Mouse (Mus musculus) midbrain, embryonic 12.5 days (tissue): ENCODE results near the gene Gm44511. TPM values are rescaled to one million over a fixed set of nuclear protein-coding genes. Genes with fewer than 3 reads are reported as not detected.
"Not testable (repeated sequence)": the region's sequence is repeated elsewhere in the genome, so short reads cannot be mapped to it uniquely, and the experiment has no call there.

Source experiments
- ATAC-seq: fragments of 200-750 bp; cut with Nextera tagmentation; 2 replicates; pipeline ENCODE4 v1.8.0; 2017; ENCODE audit warnings: low read depth, moderate TSS enrichment, moderate library complexity; ENCODE audit not compliant: low FRiP score
- H3K27ac ChIP-seq: fragments of 300-500 bp; sonication (generic); replicated peaks from 2 replicates; pipeline ENCODE4 v1.5.1; 2016; ENCODE audit warnings: mild to moderate bottlenecking
- H3K27me3 ChIP-seq: fragments of 300-500 bp; sonication (generic); 2 replicates; pipeline ENCODE4 v1.6.1; 2016; ENCODE audit warnings: mild to moderate bottlenecking
- H3K36me3 ChIP-seq: fragments of 300-500 bp; sonication (generic); 2 replicates; pipeline ENCODE4 v1.6.1; 2016
- H3K4me1 ChIP-seq: fragments of 300-500 bp; sonication (generic); 2 replicates; pipeline ENCODE4 v1.6.1; 2016
- H3K4me2 ChIP-seq: fragments of 300-500 bp; sonication (generic); replicated peaks from 2 replicates; pipeline ENCODE4 v1.6.1; 2016; ENCODE audit warnings: mild to moderate bottlenecking, moderate library complexity
- H3K4me3 ChIP-seq: fragments of 300-500 bp; sonication (generic); 2 replicates; pipeline ENCODE4 v1.5.1; 2016; ENCODE audit warnings: mild to moderate bottlenecking
- H3K9ac ChIP-seq: fragments of 300-500 bp; sonication (generic); replicated peaks from 2 replicates; pipeline ENCODE4 v1.6.1; 2016; ENCODE audit warnings: mild to moderate bottlenecking, moderate library complexity
- H3K9me3 ChIP-seq: fragments of 300-500 bp; sonication (generic); 2 replicates; pipeline ENCODE4 v1.6.1; 2016; ENCODE audit warnings: mild to moderate bottlenecking
- WGBS: fragments of 180-500 bp; shearing (Covaris S2); methylation state at CpG from one replicate; pipeline ENCODE4 v1.1.7; 2016; 5-methylcytosine and 5-hydroxymethylcytosine counted together
- polyA plus RNA-seq: library from polyadenylated mRNA; unstranded; fragments of >200 nt; fragmentation: Nextera tagmentation; extraction: Ambion mirVana; gene quantifications from 2 replicates; pipeline ENCODE4 v1.2.1, GENCODE M21; 2016

The Gm44511 gene
- polyA plus RNA-seq, 1 experiment from 2014 or later, result not detected

GRCm38 (mm10) chr6:128764598-128764997 is 61.5 kb downstream of the Gm44511 start:
- no peaks in the 10 kb centered on the region for H3K36me3 ChIP-seq
- H3K27ac ChIP-seq, result peak overlapping the region; percentile 73; the same call in 1 of the 2 replicates
- H3K4me1 ChIP-seq, result no peaks in the 10 kb centered on the region
- WGBS, result 22% methylated on average over 5 of the region's 5 CpGs
- H3K9ac ChIP-seq, result peak overlapping the region; percentile 46; the same call in 1 of the 2 replicates
- H3K9me3 ChIP-seq, result no peaks in the 10 kb centered on the region
- ATAC-seq, result no peak
- peak overlapping the region; percentile 49 for H3K4me2 ChIP-seq
- no peaks in the 10 kb centered on the region for H3K27me3 ChIP-seq
- H3K4me3 ChIP-seq, result peak overlapping the region; percentile 56

GRCm38 (mm10) chr6:128763736-128764523 is 62.2 kb downstream of the Gm44511 start:
- peak overlapping the region; percentile 67 for H3K9ac ChIP-seq
- H3K36me3 ChIP-seq, result no peaks in the 10 kb centered on the region
- ATAC-seq, result peak; percentile 90
- H3K9me3 ChIP-seq, result no peaks in the 10 kb centered on the region
- H3K4me3 ChIP-seq, result peak overlapping the region; percentile 56
- H3K4me2 ChIP-seq, result peak overlapping the region; percentile 62
- peak overlapping the region; percentile 83 for H3K27ac ChIP-seq
- no peaks in the 10 kb centered on the region for H3K4me1 ChIP-seq
- 2% methylated on average over 30 of the region's 30 CpGs for WGBS
- no peaks in the 10 kb centered on the region for H3K27me3 ChIP-seq

- H3K9me3 ChIP-seq, ATAC-seq, H3K27me3 ChIP-seq, H3K4me1 ChIP-seq, H3K36me3 ChIP-seq: not testable (repeated sequence)
- peak overlapping the region; percentile 67 for H3K9ac ChIP-seq
- H3K4me2 ChIP-seq, result peak overlapping the region; percentile 62
- H3K4me3 ChIP-seq, result peak overlapping the region; percentile 56
- peak overlapping the region; percentile 83 for H3K27ac ChIP-seq
- WGBS, result 75% methylated on average over 9 of the region's 10 CpGs
Measured at GRCm38 (mm10) chr6:128762892-128763670, 63.0 kb downstream of the Gm44511 start.

GRCm38 (mm10) chr6:128761144-128761540 is 65.0 kb downstream of the Gm44511 start:
- 45% methylated on average over 5 of the region's 5 CpGs for WGBS
- ATAC-seq, result no peak
- no peaks in the 10 kb centered on the region for H3K9me3 ChIP-seq
- peak overlapping the region; percentile 48 for H3K4me2 ChIP-seq
- H3K4me3 ChIP-seq, result peak overlapping the region; percentile 60
- H3K27me3 ChIP-seq, result no peaks in the 10 kb centered on the region
- no peak overlapping the region; the same call in 1 of the 2 replicates for H3K27ac ChIP-seq
- H3K9ac ChIP-seq, result no peak overlapping the region
- H3K4me1 ChIP-seq, result no peaks in the 10 kb centered on the region
- no peaks in the 10 kb centered on the region for H3K36me3 ChIP-seq

- WGBS, result under 1% methylated on average over 44 of the region's 44 CpGs
- Histone ChIP-seq H3K4me2 (peak overlapping the region; percentile 48), H3K4me3 (peak overlapping the region; percentile 60), H3K9ac (peak overlapping the region; percentile 68), H3K27ac (peak overlapping the region; percentile 75)
- ATAC-seq, result peak; percentile 59
- not testable (repeated sequence) for H3K27me3 ChIP-seq, H3K9me3 ChIP-seq, H3K36me3 ChIP-seq, H3K4me1 ChIP-seq
Measured at GRCm38 (mm10) chr6:128760416-128761143, 65.5 kb downstream of the Gm44511 start.

- not testable (repeated sequence) for H3K27me3 ChIP-seq, H3K4me1 ChIP-seq, H3K9me3 ChIP-seq, H3K36me3 ChIP-seq
- Histone ChIP-seq H3K27ac (peak overlapping the region; percentile 75), H3K4me3 (peak overlapping the region; percentile 60), H3K9ac (peak overlapping the region; percentile 68), H3K4me2 (peak overlapping the region; percentile 37)
- 2% methylated on average over 22 of the region's 22 CpGs for WGBS
- peak; percentile 31 for ATAC-seq
Measured at GRCm38 (mm10) chr6:128760016-128760415, 66.1 kb downstream of the Gm44511 start.

GRCm38 (mm10) chr6:128759221-128759950 is 66.7 kb downstream of the Gm44511 start:
- Histone ChIP-seq H3K4me1 (no peaks in the 10 kb centered on the region), H3K27ac (no peak overlapping the region), H3K27me3 (no peaks in the 10 kb centered on the region), H3K36me3 (no peaks in the 10 kb centered on the region), H3K4me2 (peak overlapping the region; percentile 37), H3K9ac (no peak overlapping the region), H3K4me3 (peak overlapping the region; percentile 60; the same call in 1 of the 2 replicates), H3K9me3 (no peaks in the 10 kb centered on the region)
- ATAC-seq, result no peak
- 78% methylated on average over 5 of the region's 5 CpGs for WGBS

- not testable (repeated sequence) for H3K36me3 ChIP-seq
- 72% methylated on average over 4 of the region's 4 CpGs for WGBS
Measured at GRCm38 (mm10) chr6:128755402-128755763, 70.7 kb downstream of the Gm44511 start.

GRCm38 (mm10) chr6:128754748-128755401 is 71.2 kb downstream of the Gm44511 start:
- H3K27ac ChIP-seq, H3K4me1 ChIP-seq, ATAC-seq, H3K9ac ChIP-seq, H3K4me2 ChIP-seq, H3K4me3 ChIP-seq, H3K36me3 ChIP-seq, H3K27me3 ChIP-seq, H3K9me3 ChIP-seq: not testable (repeated sequence)
- 84% methylated on average over 12 of the region's 12 CpGs for WGBS

More at GRCm38 (mm10) chr6:128755402-128755763, 70.7 kb downstream of the Gm44511 start:
- H3K27ac ChIP-seq, ATAC-seq, H3K9me3 ChIP-seq, H3K4me2 ChIP-seq, H3K4me1 ChIP-seq, H3K4me3 ChIP-seq, H3K9ac ChIP-seq, H3K27me3 ChIP-seq: not testable (repeated sequence)

GRCm38 (mm10) chr6:128754265-128754664 is 71.8 kb downstream of the Gm44511 start:
- H3K27me3 ChIP-seq, H3K27ac ChIP-seq, H3K9ac ChIP-seq, H3K9me3 ChIP-seq, H3K4me3 ChIP-seq, H3K36me3 ChIP-seq, H3K4me1 ChIP-seq: not testable (repeated sequence)
- peak; percentile 59 for ATAC-seq
- peak overlapping the region; percentile 13; the same call in 1 of the 2 replicates for H3K4me2 ChIP-seq
- 39% methylated on average over 10 of the region's 10 CpGs for WGBS
